Comparison of ENCODE assay signal across 14 mouse cellular contexts in the genomic region with DNA sequence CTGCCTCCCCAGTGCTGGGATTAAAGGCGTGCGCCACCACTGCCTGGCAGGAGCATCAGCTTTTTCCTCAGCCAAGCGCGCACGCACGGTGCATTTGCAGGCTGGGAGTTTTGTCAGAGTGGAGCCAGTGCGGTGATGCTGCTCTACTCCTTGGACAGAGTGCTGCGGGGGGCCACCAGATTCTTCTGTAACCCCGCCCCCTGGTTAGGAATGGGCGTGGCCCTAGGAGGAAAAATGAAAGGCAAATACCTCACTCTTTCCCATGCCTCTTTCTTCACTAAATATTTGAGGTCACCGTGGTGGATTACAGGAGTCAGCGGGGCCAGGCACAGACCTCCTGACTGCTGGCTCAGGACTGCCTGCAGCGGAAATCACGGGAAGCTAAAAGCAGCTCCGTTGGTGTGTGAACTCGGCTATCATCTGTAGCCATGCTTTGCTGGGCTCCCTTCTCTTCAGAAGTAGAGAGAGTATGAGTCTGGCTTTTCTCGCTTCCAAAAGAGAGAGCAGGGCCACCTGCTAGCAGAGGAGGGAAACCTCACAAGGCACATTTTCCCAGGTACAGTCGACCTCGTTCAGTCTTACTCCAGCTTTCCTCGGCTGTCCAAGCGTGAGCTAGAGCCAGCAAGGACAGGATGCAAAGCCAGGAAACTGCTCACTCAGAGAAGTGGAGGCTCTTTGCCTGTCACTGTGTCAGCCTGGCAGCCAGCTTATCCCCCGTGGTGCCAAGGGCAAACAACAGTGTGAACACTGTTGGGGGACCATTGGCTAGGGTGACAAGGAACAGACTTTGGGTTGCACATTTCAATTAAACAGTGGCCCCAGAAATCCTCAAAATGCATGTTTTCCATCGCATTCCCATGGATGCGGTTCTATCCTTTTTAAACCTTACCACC. TPM values are rescaled to one million over a fixed set of nuclear protein-coding genes. Genes with fewer than 3 reads are reported as not detected.
DNase-seq lines count a peak whose midpoint lies in the region; ATAC-seq and TF ChIP-seq lines count a peak whose summit lies in the region.
"Had no signal": no experiment of that assay in that cellular context is flagged by ENCODE, and none has a peak within 500 bp of the region (broad histone marks: within the 10 kb centered on the region; RNA-seq: fewer than 3 reads in every experiment).

No protein-coding gene starts in this region.

- 0 out of 2 replicates have a peak, but pooled peaks cover 3% of the 10 kb centered on the region for H3K4me1 ChIP-seq in hindbrain, embryonic 12.5 days
- H3K4me1 ChIP-seq in hindbrain, embryonic 16.5 days (ENCODE audit: control insufficient read depth, insufficient read depth, low read depth, low read length) = no peaks in the 10 kb centered on the region
- no peaks in the 10 kb centered on the region for H3K4me1 ChIP-seq in ES-Bruce4 (ENCODE audit: control insufficient read depth, insufficient read depth, low read length)
- H3K4me1 ChIP-seq in heart, postnatal 0 days (ENCODE audit: control insufficient read depth, insufficient read depth) = no peaks in the 10 kb centered on the region

- H3K36me3 ChIP-seq in hindbrain, embryonic 12.5 days = peaks cover 3% of the 10 kb centered on the region
- peaks cover 4% of the 10 kb centered on the region for H3K36me3 ChIP-seq in hindbrain, embryonic 16.5 days (ENCODE audit: control insufficient read depth, insufficient read depth, low read length)
- H3K36me3 ChIP-seq in ES-Bruce4 (ENCODE audit: control insufficient read depth, insufficient read depth, low read length, poor library complexity, severe bottlenecking) = no peaks in the 10 kb centered on the region
- H3K36me3 ChIP-seq in heart, postnatal 0 days (replicated peaks; ENCODE audit: control insufficient read depth, insufficient read depth, low read length) = no peaks in the 10 kb centered on the region

- no peak for TF ChIP-seq POLR2A in ES-Bruce4 (IDR thresholded peaks at IDR 0.05; ENCODE audit: insufficient read depth, low read length)

- no peak overlapping the region for H3K27ac ChIP-seq in hindbrain, embryonic 12.5 days
- H3K27ac ChIP-seq in hindbrain, embryonic 16.5 days (ENCODE audit: low read depth, low read length) = no peak overlapping the region
- H3K27ac ChIP-seq in ES-Bruce4 (ENCODE audit: insufficient read depth, low read length) = no peak overlapping the region
- no peak overlapping the region for H3K27ac ChIP-seq in heart, postnatal 0 days (ENCODE audit: low read depth)

- no peaks in the 10 kb centered on the region for H3K27me3 ChIP-seq in hindbrain, embryonic 12.5 days
- no peaks in the 10 kb centered on the region for H3K27me3 ChIP-seq in hindbrain, embryonic 16.5 days (replicated peaks; ENCODE audit: control insufficient read depth, insufficient read depth, low read length)
- no peaks in the 10 kb centered on the region for H3K27me3 ChIP-seq in ES-Bruce4 (ENCODE audit: control insufficient read depth, insufficient read depth, low read length, poor library complexity, severe bottlenecking)
- H3K27me3 ChIP-seq in heart, postnatal 0 days (ENCODE audit: control insufficient read depth, insufficient read depth, low read length) = no peaks in the 10 kb centered on the region

- TF ChIP-seq CTCF in ES-Bruce4 (IDR thresholded peaks at IDR 0.05; ENCODE audit: low read depth, low read length) = no peak
- no peak for TF ChIP-seq CTCF in heart, postnatal 0 days (IDR thresholded peaks at IDR 0.05; ENCODE audit: low read depth)

- peak; percentile 59 to 77 for DNase-seq in cerebellum, postnatal 10 days
- no peak for DNase-seq in cerebellum, postnatal 4 days (ENCODE audit: low spot score in 2 of 2)
- no peak for DNase-seq in heart, postnatal 0 days (ENCODE audit: low spot score)
- no peak for DNase-seq in left cerebral cortex, postnatal 4 days
- no peak for DNase-seq in right cerebral cortex, adult 2 months (ENCODE audit: low spot score in 2 of 2)
- DNase-seq: B cell, adult 2 months; cerebellum, adult 11 months; layer of hippocampus, adult 9-11 months; right cerebral cortex, postnatal 4 days had no signal

- no peak for TF ChIP-seq EP300 in ES-Bruce4 (IDR thresholded peaks at IDR 0.05; ENCODE audit: insufficient read depth, low read depth, low read length)
- TF ChIP-seq EP300 in heart, postnatal 0 days (IDR thresholded peaks at IDR 0.05; ENCODE audit: low read depth) = no peak

- WGBS in hindbrain, embryonic 12.5 days = 83% methylated on average over 24 of the region's 24 CpGs
- 81% methylated on average over 24 of the region's 24 CpGs for WGBS in hindbrain, embryonic 16.5 days
- 53% methylated on average over 24 of the region's 24 CpGs for WGBS in heart, postnatal 0 days

- ATAC-seq in hindbrain, embryonic 12.5 days (ENCODE audit: low FRiP score) = 0 out of 2 replicates have a peak, but pooled peaks have one; percentile 19
- ATAC-seq in hindbrain, embryonic 16.5 days = no peak
- ATAC-seq in heart, postnatal 0 days (ENCODE audit: insufficient read depth, low read depth) = peak; percentile 41; the same call in 1 of the 2 replicates
- ATAC-seq: forebrain, embryonic 16.5 days; inflammation-experienced regulatory T-cells, adult 6 months had no signal

- no peak overlapping the region for H3K4me3 ChIP-seq in hindbrain, embryonic 12.5 days
- no peak overlapping the region for H3K4me3 ChIP-seq in hindbrain, embryonic 16.5 days (ENCODE audit: low read length)
- H3K4me3 ChIP-seq in ES-Bruce4 (ENCODE audit: low read depth, low read length) = 0 out of 2 replicates have a peak overlapping the region, but pooled peaks have one; percentile 10
- 0 out of 2 replicates have a peak overlapping the region, but pooled peaks have one; percentile 9 for H3K4me3 ChIP-seq in heart, postnatal 0 days (ENCODE audit: low read depth, low read length)

- H3K4me2 ChIP-seq in hindbrain, embryonic 12.5 days (replicated peaks) = no peak overlapping the region
- H3K4me2 ChIP-seq in hindbrain, embryonic 16.5 days (ENCODE audit: low read length) = no peak overlapping the region
- H3K4me2 ChIP-seq in heart, postnatal 0 days (ENCODE audit: low read depth, low read length) = peak overlapping the region; percentile 47; the same call in 1 of the 2 replicates

- no peaks in the 10 kb centered on the region for H3K9me3 ChIP-seq in hindbrain, embryonic 12.5 days (replicated peaks)
- H3K9me3 ChIP-seq in hindbrain, embryonic 16.5 days (ENCODE audit: control insufficient read depth, low read length) = 0 out of 2 replicates have a peak, but pooled peaks cover 2% of the 10 kb centered on the region
- no peaks in the 10 kb centered on the region for H3K9me3 ChIP-seq in ES-Bruce4 (replicated peaks; ENCODE audit: control insufficient read depth, insufficient read depth, low read length, poor library complexity, severe bottlenecking)
- 0 out of 2 replicates have a peak, but pooled peaks cover 4% of the 10 kb centered on the region for H3K9me3 ChIP-seq in heart, postnatal 0 days (replicated peaks; ENCODE audit: control insufficient read depth, low read length)

- intact Hi-C loops in left cerebral cortex, postnatal 4 days (cut with DNase I) = no loop called here

- H3K9ac ChIP-seq in hindbrain, embryonic 12.5 days = no peak overlapping the region
- no peak overlapping the region for H3K9ac ChIP-seq in hindbrain, embryonic 16.5 days (ENCODE audit: low read depth, low read length)
- H3K9ac ChIP-seq in ES-Bruce4 (ENCODE audit: low read depth, poor library complexity, severe bottlenecking) = no peak overlapping the region
- no peak overlapping the region for H3K9ac ChIP-seq in heart, postnatal 0 days (replicated peaks; ENCODE audit: low read depth, low read length)

RNA-seq across cellular contexts. Expression of a gene that starts 51.3 kb away (rescaled TPM):
- polyA plus RNA-seq in hindbrain, embryonic 12.5 days (2016; fragmentation: Nextera tagmentation; extraction: Ambion mirVana) = 4.2 and 4.9 TPM in 2 replicates
- 1.9 and 2.8 TPM in 2 replicates for polyA plus RNA-seq in hindbrain, embryonic 16.5 days (2015; fragmentation: Nextera tagmentation; extraction: Ambion mirVana)
- polyA plus RNA-seq in ES-Bruce4 (2011; ENCODE audit: insufficient read depth, insufficient read length, low read depth, missing spikeins) = 30.4 and 30.9 TPM in 2 replicates
- total RNA-seq in heart, postnatal 0 days (2014; rRNA removed; ENCODE audit: low replicate concordance) = 11.2 and 15.3 TPM in 2 replicates
- polyA plus RNA-seq in heart, postnatal 0 days (2015; fragmentation: Nextera tagmentation; extraction: Ambion mirVana) = 5.6 and 6.0 TPM in 2 replicates
- total RNA-seq in left cerebral cortex, postnatal 4 days (2021) = 1 to 10 TPM; 3.6 to 3.9 TPM

Comparison
In these comparisons a context has a peak if more than half of its experiments do, and no peak if none do; other contexts are left out.
1. DNase-seq: peak in cerebellum, postnatal 10 days (2 of 2); none in cerebellum, postnatal 4 days (0 of 2), heart, postnatal 0 days (single experiment), left cerebral cortex, postnatal 4 days (single experiment) and right cerebral cortex, adult 2 months (0 of 2).
2. H3K4me3 ChIP-seq: peak in ES-Bruce4 (single experiment) and heart, postnatal 0 days (single experiment); none in hindbrain, embryonic 12.5 days (single experiment) and hindbrain, embryonic 16.5 days (single experiment).